Comparison of ENCODE assay signal across 22 mouse cellular contexts in genomic region chr9:22028467-22028866, GRCm38 (mm10). TPM values are rescaled to one million over a fixed set of nuclear protein-coding genes. Genes with fewer than 3 reads are reported as not detected.
DNase-seq lines count a peak whose midpoint lies in the region; ATAC-seq lines count a peak whose summit lies in the region.
"Had no signal": no experiment of that assay in that cellular context is flagged by ENCODE, and none has a peak within 500 bp of the region (broad histone marks: within the 10 kb centered on the region; RNA-seq: fewer than 3 reads in every experiment).

No protein-coding gene starts in this region.

- no peak overlapping the region for H3K4me2 ChIP-seq in hindbrain, embryonic 12.5 days (replicated peaks)
- H3K4me2 ChIP-seq in hindbrain, embryonic 16.5 days (ENCODE audit: low read length) = no peak overlapping the region
- H3K4me2 ChIP-seq in neural tube, embryonic 12.5 days (replicated peaks) = no peak overlapping the region
- H3K4me2 ChIP-seq: embryonic facial prominence, embryonic 13.5 days; heart, embryonic 13.5 days; stomach, embryonic 15.5 days had no signal

- peak; percentile 70 for ATAC-seq in hindbrain, embryonic 12.5 days (ENCODE audit: low FRiP score)
- ATAC-seq in hindbrain, embryonic 16.5 days = no peak
- ATAC-seq in neural tube, embryonic 12.5 days (ENCODE audit: low FRiP score, low read depth) = peak; percentile 51
- ATAC-seq: inflammation-experienced regulatory T-cells, adult 6 months; liver, postnatal 0 days had no signal

- 30% methylated on average over 7 of the region's 7 CpGs for WGBS in hindbrain, embryonic 12.5 days
- 17% methylated on average over 7 of the region's 7 CpGs for WGBS in hindbrain, embryonic 16.5 days
- WGBS in neural tube, embryonic 12.5 days = 32% methylated on average over 7 of the region's 7 CpGs

- H3K9ac ChIP-seq in hindbrain, embryonic 12.5 days = no peak overlapping the region
- no peak overlapping the region for H3K9ac ChIP-seq in hindbrain, embryonic 16.5 days (ENCODE audit: low read depth, low read length)
- H3K9ac ChIP-seq in neural tube, embryonic 12.5 days = no peak overlapping the region
- H3K9ac ChIP-seq: embryonic facial prominence, embryonic 13.5 days; heart, embryonic 13.5 days; liver, postnatal 0 days; stomach, embryonic 15.5 days had no signal

- H3K27ac ChIP-seq in hindbrain, embryonic 12.5 days = peak overlapping the region; percentile 8; the same call in 1 of the 2 replicates
- no peak overlapping the region for H3K27ac ChIP-seq in hindbrain, embryonic 16.5 days (ENCODE audit: low read depth, low read length)
- H3K27ac ChIP-seq in neural tube, embryonic 12.5 days = no peak overlapping the region
- H3K27ac ChIP-seq: embryonic facial prominence, embryonic 13.5 days; heart, embryonic 13.5 days; stomach, embryonic 15.5 days had no signal

- DNase-seq in neural tube, embryonic 10.5 days (ENCODE audit: extremely low spot score, low spot score) = no peak
- DNase-seq in embryo, embryonic 9.5 days (ENCODE audit: extremely low spot score) = peak; percentile 43
- DNase-seq in thymus, postnatal 0 days (ENCODE audit: low spot score) = no peak
- no peak for DNase-seq in cerebellum, postnatal 14 days
- DNase-seq: adrenal gland, adult 2 months; cerebellum, adult 11 months; gastrocnemius, postnatal 10 days; heart, adult 18-20 months; kidney, adult 8-10 months; kidney, postnatal 14 days; left cerebral cortex, postnatal 4 days; liver; liver, postnatal 0 days; lung, postnatal 10 days; retina, postnatal 1 day had no signal

- peaks cover 71% of the 10 kb centered on the region for H3K36me3 ChIP-seq in hindbrain, embryonic 12.5 days
- H3K36me3 ChIP-seq in hindbrain, embryonic 16.5 days (ENCODE audit: control insufficient read depth, insufficient read depth, low read length) = peaks cover 35% of the 10 kb centered on the region
- H3K36me3 ChIP-seq in neural tube, embryonic 12.5 days = peaks cover 80% of the 10 kb centered on the region
- H3K36me3 ChIP-seq: embryonic facial prominence, embryonic 13.5 days; heart, embryonic 13.5 days; stomach, embryonic 15.5 days had no signal

- no peaks in the 10 kb centered on the region for H3K9me3 ChIP-seq in hindbrain, embryonic 12.5 days (replicated peaks)
- no peaks in the 10 kb centered on the region for H3K9me3 ChIP-seq in hindbrain, embryonic 16.5 days (ENCODE audit: control insufficient read depth, low read length)
- H3K9me3 ChIP-seq in neural tube, embryonic 12.5 days = no peaks in the 10 kb centered on the region
- H3K9me3 ChIP-seq: embryonic facial prominence, embryonic 13.5 days; heart, embryonic 13.5 days; stomach, embryonic 15.5 days had no signal

- peaks cover 31% of the 10 kb centered on the region for H3K4me1 ChIP-seq in hindbrain, embryonic 12.5 days
- no peaks in the 10 kb centered on the region for H3K4me1 ChIP-seq in hindbrain, embryonic 16.5 days (ENCODE audit: control insufficient read depth, insufficient read depth, low read depth, low read length)
- peaks cover 13% of the 10 kb centered on the region; the same call in 1 of the 2 replicates for H3K4me1 ChIP-seq in neural tube, embryonic 12.5 days
- H3K4me1 ChIP-seq: embryonic facial prominence, embryonic 13.5 days; heart, embryonic 13.5 days; stomach, embryonic 15.5 days had no signal

- no peaks in the 10 kb centered on the region for H3K27me3 ChIP-seq in hindbrain, embryonic 12.5 days
- H3K27me3 ChIP-seq in hindbrain, embryonic 16.5 days (replicated peaks; ENCODE audit: control insufficient read depth, insufficient read depth, low read length) = no peaks in the 10 kb centered on the region
- no peaks in the 10 kb centered on the region for H3K27me3 ChIP-seq in neural tube, embryonic 12.5 days (replicated peaks)
- H3K27me3 ChIP-seq: embryonic facial prominence, embryonic 13.5 days; stomach, embryonic 15.5 days had no signal

- no peak overlapping the region for H3K4me3 ChIP-seq in hindbrain, embryonic 12.5 days
- no peak overlapping the region for H3K4me3 ChIP-seq in hindbrain, embryonic 16.5 days (ENCODE audit: low read length)
- no peak overlapping the region for H3K4me3 ChIP-seq in neural tube, embryonic 12.5 days
- H3K4me3 ChIP-seq: embryonic facial prominence, embryonic 13.5 days; heart, embryonic 13.5 days; stomach, embryonic 15.5 days had no signal

RNA-seq across cellular contexts. Expression of gene Elavl3, which starts 23.4 kb away (rescaled TPM):
- 62.6 and 62.9 TPM in 2 replicates for polyA plus RNA-seq in hindbrain, embryonic 12.5 days (2016; fragmentation: Nextera tagmentation; extraction: Ambion mirVana)
- 77.8 and 80.4 TPM in 2 replicates for polyA plus RNA-seq in hindbrain, embryonic 16.5 days (2015; fragmentation: Nextera tagmentation; extraction: Ambion mirVana)
- polyA plus RNA-seq in neural tube, embryonic 12.5 days (2016; fragmentation: Nextera tagmentation; extraction: Ambion mirVana) = 73.5 and 77.9 TPM in 2 replicates
- polyA plus RNA-seq in thymus, postnatal 0 days (2015; fragmentation: Nextera tagmentation; extraction: Ambion mirVana) = 0.04 and 0.16 TPM in 2 replicates
- polyA plus RNA-seq: inflammation-experienced regulatory T-cells, adult 6 months; liver, postnatal 0 days had no signal

RNA-seq across cellular contexts. Expression of gene Prkcsh, which starts 25.9 kb away (rescaled TPM):
- 106 and 108 TPM in 2 replicates for polyA plus RNA-seq in hindbrain, embryonic 12.5 days (2016; fragmentation: Nextera tagmentation; extraction: Ambion mirVana)
- 93.7 and 97.3 TPM in 2 replicates for polyA plus RNA-seq in hindbrain, embryonic 16.5 days (2015; fragmentation: Nextera tagmentation; extraction: Ambion mirVana)
- 104 and 109 TPM in 2 replicates for polyA plus RNA-seq in neural tube, embryonic 12.5 days (2016; fragmentation: Nextera tagmentation; extraction: Ambion mirVana)
- polyA plus RNA-seq in thymus, postnatal 0 days (2015; fragmentation: Nextera tagmentation; extraction: Ambion mirVana) = 68.5 and 72.8 TPM in 2 replicates

RNA-seq across cellular contexts. Expression of gene Ccdc151, which starts 26.0 kb away (rescaled TPM):
- polyA plus RNA-seq in hindbrain, embryonic 12.5 days (2016; fragmentation: Nextera tagmentation; extraction: Ambion mirVana) = 4.1 and 4.7 TPM in 2 replicates
- 5.9 and 6.4 TPM in 2 replicates for polyA plus RNA-seq in hindbrain, embryonic 16.5 days (2015; fragmentation: Nextera tagmentation; extraction: Ambion mirVana)
- 2.7 and 3.6 TPM in 2 replicates for polyA plus RNA-seq in neural tube, embryonic 12.5 days (2016; fragmentation: Nextera tagmentation; extraction: Ambion mirVana)
- polyA plus RNA-seq in thymus, postnatal 0 days (2015; fragmentation: Nextera tagmentation; extraction: Ambion mirVana) = 0.44 and 0.52 TPM in 2 replicates
- polyA plus RNA-seq: inflammation-experienced regulatory T-cells, adult 6 months; liver, postnatal 0 days had no signal

RNA-seq across cellular contexts. Expression of gene Rgl3, which starts 39.2 kb away (rescaled TPM):
- polyA plus RNA-seq in hindbrain, embryonic 12.5 days (2016; fragmentation: Nextera tagmentation; extraction: Ambion mirVana) = 1.9 TPM in 2 replicates
- 2.0 and 2.1 TPM in 2 replicates for polyA plus RNA-seq in hindbrain, embryonic 16.5 days (2015; fragmentation: Nextera tagmentation; extraction: Ambion mirVana)
- 2.0 and 2.8 TPM in 2 replicates for polyA plus RNA-seq in neural tube, embryonic 12.5 days (2016; fragmentation: Nextera tagmentation; extraction: Ambion mirVana)
- 2.8 and 3.8 TPM in 2 replicates for polyA plus RNA-seq in thymus, postnatal 0 days (2015; fragmentation: Nextera tagmentation; extraction: Ambion mirVana)
- polyA plus RNA-seq: inflammation-experienced regulatory T-cells, adult 6 months had no signal

RNA-seq across cellular contexts. Expression of gene Gm49318, which starts 42.6 kb away (rescaled TPM):
- polyA plus RNA-seq in hindbrain, embryonic 12.5 days (2016; fragmentation: Nextera tagmentation; extraction: Ambion mirVana) = not detected in 2 replicates
- polyA plus RNA-seq in hindbrain, embryonic 16.5 days (2015; fragmentation: Nextera tagmentation; extraction: Ambion mirVana) = not detected in 2 replicates
- polyA plus RNA-seq in neural tube, embryonic 12.5 days (2016; fragmentation: Nextera tagmentation; extraction: Ambion mirVana) = not detected in 2 replicates
- polyA plus RNA-seq in thymus, postnatal 0 days (2015; fragmentation: Nextera tagmentation; extraction: Ambion mirVana) = not detected in 2 replicates
- polyA plus RNA-seq: adrenal gland, adult 2 months; embryonic facial prominence, embryonic 13.5 days; heart, embryonic 13.5 days; inflammation-experienced regulatory T-cells, adult 6 months; liver, postnatal 0 days; stomach, embryonic 15.5 days had no signal

Comparison
In these comparisons a context has a peak if more than half of its experiments do, and no peak if none do; other contexts are left out.
1. RNA of gene Elavl3, which starts 23.4 kb away (polyA plus RNA-seq): 77.8 to 80.4 TPM in hindbrain, embryonic 16.5 days, 73.5 to 77.9 TPM in neural tube, embryonic 12.5 days and 62.6 to 62.9 TPM in hindbrain, embryonic 12.5 days; 0.04 to 0.16 TPM in thymus, postnatal 0 days; every median in the first group is over 10 times any median in the second.